Mouse (Mus musculus) ovary, adult 18-20 months (tissue): ENCODE results near the gene Gm49601.
A peak's percentile ranks its signal among the peaks of the same experiment; 100 is the strongest.

Experiments
- DNase-seq: peaks from one replicate; pipeline ENCODE4 v3.0.0; 2022; ENCODE audit warnings: low spot score, mixed read lengths

The Gm49601 gene

GRCm38 (mm10) chr16:18629390-18630231 lies 3.4 kb upstream of the Gm49601 start, which contains the start of gene Sept5:
TSS of gene Sept5 (minus strand) at chr16:18629954.
- DNase-seq, result peak; percentile 58

DNA sequence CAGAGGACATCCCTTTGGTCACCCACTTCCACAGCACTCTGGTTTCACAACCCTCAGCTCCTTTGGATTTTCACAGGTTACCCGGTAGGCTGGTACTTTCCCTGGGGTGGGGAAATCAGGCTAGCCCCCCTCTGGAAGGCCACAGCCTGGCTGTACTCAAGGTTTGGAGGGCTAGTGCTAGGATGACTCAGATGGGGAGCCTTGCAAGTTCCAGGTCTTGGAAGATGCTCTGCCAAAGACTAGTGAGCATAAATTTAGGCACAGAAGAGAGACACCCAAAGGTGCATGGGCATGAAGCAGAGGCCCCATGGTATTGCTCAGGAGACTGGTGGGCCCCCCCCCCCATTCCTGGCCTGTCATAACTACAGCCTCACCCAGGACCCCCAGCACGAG lies 2.7 kb upstream of the Gm49601 start:
- DNase-seq, result no peak

DNA sequence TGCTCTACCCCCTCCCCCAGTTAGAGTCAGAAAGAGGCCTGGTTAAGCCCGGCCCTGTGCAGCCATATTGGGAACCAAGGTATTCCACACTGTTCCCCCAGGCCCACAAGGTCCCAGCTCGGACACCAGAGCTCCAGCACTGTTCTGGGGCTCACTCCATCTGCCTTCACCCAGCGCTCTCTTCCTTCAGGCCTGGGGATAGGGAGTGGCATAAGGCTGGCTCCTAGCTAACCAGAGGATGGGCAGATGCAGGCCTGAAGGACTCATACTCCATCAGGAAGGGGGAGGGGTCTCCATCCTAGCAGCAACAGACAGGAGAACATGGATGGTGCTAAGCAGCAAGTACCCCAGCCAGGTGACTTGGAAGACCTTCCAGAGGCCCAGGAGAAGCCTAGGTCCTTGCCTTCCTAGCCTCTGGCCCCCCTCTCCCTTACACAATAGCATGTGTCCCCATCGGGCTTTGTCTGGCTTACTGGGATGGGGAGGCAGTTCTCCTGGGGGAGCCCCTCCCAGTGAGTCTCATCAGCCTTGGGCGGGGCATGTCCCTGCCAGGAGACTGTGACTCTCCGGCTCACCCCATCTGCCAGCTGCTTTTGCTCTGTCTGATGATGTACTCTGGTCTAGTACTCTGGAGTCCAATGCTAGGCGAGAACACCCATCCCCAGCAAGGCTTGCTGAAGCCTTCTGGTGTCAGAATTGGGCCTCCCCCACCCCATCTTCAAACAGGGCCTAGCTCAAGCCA lies 2.1 kb upstream of the Gm49601 start:
- no peak for DNase-seq

- no peak for DNase-seq
Measured at GRCm38 (mm10) chr16:18627163-18627562, 936 bp upstream of the Gm49601 start.

DNA sequence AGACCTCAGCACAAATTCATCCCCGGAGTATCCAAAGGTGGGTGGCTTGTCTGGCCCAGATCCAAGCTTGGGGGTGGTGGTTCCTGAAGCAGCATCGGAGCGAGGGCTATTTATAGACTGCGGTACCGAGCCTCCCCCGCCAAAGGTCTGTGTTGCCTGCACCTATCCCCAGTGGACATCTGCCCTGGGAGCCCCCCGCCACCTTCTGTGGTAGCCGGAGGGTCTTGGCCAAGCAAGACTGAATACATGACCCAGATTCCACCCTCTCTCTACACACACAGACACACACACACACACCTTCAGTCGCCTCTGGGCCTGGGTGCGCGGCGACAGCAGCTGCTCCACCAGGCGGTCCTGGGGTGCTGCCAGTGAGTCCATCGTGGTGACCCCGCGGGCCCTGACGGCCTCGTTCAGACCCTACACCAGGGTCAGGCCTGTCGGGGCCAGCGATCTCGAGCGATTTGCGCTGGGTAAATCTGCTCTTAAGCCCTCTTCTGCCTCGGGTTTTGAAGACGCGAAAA lies 376 bp downstream of the Gm49601 start:
- DNase-seq, result no peak

DNA sequence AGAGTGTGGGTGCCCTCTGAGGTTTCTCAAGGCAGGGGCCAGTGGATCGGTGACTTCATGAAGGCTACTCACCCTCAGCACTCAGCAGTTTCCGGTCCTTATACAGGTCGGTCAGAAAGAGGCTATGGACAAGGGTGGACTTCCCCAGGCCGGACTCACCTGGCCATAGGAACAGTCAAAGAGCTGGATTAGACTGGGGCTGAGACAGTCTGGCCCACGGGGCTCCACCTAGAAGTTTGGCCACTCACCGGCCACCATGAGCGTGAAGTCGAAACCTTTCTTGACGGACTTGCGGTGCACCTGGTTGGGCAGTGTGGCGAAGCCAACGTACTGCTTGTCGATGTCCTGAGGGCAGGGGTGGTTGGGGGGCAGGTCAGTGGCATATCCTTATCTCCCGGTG lies 1.1 kb downstream of the Gm49601 start:
- DNase-seq, result no peak

- no peak for DNase-seq
Measured at GRCm38 (mm10) chr16:18624641-18625040, 1.6 kb downstream of the Gm49601 start.

DNA sequence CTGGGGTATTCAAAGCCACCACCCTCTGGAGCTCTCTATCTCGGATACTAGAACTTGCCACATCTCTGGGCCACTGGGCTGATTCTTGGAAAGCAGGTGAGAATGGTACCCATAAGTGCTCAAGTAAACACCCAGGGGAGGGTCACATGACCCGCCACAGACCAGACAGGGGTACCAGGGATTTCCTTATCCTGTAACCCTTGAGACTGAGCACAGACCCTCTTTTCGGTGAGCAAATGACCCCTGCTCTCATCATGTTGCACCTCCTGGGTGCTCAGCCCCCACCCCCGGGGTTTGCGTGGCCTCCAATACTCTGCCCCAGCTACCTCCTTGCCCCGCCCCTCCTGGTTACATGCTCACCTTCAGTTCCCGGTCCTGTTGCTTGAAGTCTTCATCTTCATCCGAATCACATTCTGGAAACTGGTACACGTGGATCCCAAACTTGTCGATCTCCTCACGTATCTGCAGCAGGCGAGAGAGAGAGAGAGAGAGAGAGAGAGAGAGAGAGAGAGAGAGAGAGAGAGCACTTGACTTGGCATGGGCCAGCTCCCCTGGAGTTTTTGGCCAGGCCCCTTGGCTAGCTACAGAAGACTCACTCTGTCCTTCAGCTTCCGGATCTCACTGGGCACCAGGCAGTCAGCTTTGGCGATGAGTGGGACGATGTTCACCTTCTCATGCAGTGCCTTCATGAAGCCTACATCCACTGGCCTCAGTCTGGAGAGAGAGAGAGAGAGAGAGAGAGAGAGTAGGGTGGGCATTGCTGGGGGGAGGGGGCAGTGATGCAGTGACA lies 2.3 kb downstream of the Gm49601 start:
- DNase-seq, result no peak

DNA sequence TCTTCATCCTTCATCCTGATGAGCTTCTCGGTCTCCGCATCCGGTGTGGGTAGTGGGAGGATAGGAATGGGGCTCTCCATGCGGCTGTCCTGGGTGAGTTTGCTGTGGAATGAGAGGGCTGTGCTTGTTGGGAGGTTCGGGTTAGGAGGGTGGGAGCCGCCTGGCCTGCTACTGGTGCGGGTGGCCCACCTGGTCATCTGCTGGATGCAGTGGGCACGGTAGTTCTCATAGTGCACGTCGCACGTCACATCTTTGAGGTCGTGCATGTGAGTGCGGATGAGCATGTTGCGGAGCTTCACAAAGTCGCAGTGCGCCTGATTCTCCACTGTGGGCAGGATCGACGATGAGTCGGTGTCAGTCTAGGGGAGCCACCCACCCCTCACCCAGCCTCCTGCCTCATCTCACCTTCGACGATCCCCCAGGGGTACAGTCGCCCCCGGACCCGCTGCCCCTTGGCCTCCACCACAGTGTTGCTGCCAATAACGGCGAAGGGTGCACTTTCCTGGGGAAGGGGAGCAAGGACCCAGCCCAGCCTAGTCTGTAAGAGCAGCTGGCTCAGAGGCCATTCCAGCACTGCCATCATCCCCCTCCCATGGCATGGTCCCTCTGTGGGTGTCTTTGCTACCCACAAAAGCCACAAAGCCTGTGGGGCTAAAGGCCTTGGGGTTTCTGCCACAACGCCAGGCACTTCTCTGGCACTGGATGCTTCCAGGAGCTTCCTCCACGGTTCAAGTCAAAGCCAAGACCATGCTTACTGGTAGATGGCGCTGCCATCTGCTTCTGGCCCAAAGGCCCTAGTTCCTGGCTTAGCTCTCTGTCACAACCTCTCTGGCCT lies 3.1 kb downstream of the Gm49601 start:
- no peak for DNase-seq

DNA sequence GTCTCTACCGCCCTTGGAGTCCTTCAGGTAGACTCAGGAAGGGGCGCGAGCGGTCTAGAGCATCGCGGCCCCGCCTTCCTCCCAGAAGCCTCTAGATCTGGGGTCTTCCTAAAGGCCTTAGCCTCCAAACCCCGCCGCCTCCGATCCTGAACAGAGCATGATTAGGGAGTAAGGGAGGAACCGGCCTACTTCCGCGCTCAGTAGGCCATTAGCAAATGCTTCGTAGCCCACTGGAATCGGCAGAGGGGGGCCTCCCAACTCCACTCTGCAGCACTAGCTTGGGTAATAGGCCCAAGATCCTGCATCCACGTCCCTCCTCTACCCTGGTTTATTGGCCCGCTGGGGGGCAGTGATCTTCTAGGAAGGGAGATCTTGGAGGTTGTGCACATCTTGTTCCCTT lies 4.2 kb downstream of the Gm49601 start, which contains the start of gene Gp1bb:
Gene Gp1bb, minus strand, starts transcription at position 385 of the 400 bp plus-strand sequence.
- DNase-seq, result no peak

DNA sequence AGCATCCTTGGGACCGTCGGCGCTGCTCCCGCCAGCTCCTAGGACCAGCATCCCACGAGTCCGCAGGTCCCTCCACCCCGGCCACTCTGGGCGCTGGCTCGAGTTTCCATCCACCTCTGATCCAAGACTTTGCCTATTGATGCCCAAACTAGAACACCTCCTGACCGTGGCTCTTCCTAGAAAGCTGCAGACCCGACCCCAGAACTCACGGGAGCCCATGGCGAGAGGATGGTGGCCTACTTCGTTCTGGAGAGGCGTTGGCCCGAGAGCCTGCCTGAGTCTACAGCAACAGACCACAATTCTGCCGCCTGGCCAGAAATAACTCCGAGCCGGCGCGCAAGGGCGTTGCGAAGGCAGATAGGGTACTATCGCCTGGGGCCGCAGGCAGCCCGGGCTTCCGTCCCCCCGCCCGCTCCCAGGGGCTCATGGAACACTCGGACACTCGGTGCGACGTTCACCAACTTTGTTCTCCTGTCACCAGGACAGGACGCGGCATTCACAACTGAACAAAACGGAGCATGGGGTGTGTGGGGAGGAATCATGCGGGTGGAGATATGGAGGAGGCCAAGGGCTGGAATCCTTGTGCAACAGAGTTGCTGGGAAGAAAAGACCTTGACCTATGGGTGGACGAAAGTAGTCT lies 4.7 kb downstream of the Gm49601 start:
- DNase-seq, result no peak

DNA sequence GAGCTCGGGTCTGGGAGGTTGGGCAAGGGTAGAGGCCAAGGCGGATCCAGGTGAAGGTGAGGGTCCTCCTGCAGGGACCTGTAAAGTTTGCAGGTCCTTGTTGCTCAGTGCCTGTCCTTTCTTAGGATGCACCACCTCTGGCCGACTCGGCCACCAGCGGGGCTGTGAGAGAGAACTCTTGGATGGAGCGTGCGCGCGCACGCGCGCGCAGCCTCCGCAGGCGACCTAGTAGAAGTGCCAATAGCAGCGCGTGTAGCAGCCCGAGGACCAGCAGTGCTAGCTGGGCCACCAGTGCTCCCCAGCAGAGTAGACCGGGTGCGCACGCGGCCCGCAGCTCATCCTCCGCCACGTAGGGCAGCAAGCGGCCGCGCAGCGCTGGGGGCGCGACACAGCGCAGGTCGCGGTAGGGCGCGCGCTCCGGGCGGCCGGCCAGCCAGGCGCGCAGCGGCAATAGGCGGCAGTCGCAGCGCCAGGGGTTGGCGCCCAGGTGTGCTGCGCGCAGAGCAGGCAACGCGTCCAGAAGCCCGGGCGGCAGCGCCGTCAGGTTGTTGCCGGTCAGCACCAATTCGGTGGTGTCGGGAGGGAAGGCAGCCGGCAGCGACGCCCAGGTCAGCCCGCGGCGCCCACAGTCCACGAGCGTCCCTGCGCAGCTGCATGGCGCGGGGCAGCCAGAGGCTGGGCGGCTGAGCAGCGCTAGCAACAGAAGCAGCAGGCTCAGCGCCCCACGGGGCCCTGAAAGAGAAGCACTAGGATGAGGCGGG lies 5.4 kb downstream of the Gm49601 start:
- no peak for DNase-seq

- no peak for DNase-seq
Measured at GRCm38 (mm10) chr16:18620201-18620600, 6.0 kb downstream of the Gm49601 start.

- no peak for DNase-seq
Measured at GRCm38 (mm10) chr16:18619110-18619509, 7.1 kb downstream of the Gm49601 start.

GRCm38 (mm10) chr16:18618297-18618696 lies 7.9 kb downstream of the Gm49601 start:
- DNase-seq, result no peak

DNA sequence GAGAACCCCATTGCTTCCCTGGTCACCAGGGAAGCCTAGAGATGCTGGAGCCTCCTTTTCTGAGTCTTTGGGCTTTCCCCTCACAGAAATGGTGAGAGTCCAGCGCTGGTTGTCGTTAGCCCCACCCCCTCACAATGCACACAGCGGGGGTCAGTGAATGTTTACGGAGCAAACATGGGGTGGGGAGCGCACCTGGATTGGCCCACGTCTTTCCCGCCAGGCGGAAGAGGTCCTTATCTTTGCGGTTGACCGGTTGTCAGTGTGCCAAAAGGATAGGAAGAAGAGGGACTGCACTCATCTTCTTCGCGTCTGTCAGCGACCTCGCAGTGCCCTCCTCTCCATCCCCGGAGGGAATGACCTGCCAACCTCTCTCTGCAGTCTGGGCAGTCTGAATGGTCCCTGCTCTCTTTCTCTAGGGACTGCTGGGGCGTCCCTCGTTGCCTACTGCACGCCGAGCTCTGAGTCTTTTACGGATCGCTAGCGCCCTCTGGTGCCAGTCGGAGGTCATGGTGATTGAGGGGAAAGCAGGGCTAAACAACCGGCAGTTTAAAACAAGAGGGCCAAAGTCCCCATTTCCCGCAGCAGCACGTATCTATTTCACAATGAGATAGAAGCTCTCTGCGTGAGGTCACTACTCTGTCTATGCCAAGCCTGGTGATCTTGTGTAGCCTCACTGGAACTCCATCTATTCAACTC lies 8.7 kb downstream of the Gm49601 start:
- peak; percentile 61 for DNase-seq

DNA sequence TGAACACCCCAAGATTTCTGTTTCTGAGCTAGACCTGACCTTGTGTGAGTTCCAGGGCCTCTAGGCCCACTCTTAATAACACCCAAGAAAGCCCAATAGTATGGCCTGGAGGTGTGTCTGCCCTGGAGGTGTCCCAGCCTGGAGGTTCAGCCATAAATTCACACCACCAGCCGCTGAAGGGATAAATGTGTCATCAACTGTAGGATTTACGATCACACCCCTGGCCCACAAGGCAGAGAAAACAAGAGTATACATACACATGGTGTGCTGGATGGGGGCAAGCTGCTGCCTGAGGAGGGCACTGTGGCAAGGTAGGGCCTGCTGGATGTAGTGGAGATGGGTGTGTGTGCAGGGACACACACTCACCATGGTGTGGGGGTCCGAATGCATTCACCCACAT lies 12.9 kb downstream of the Gm49601 start:
- DNase-seq, result no peak

- no peak for DNase-seq
Measured at GRCm38 (mm10) chr16:18611752-18612151, 14.5 kb downstream of the Gm49601 start.

DNA sequence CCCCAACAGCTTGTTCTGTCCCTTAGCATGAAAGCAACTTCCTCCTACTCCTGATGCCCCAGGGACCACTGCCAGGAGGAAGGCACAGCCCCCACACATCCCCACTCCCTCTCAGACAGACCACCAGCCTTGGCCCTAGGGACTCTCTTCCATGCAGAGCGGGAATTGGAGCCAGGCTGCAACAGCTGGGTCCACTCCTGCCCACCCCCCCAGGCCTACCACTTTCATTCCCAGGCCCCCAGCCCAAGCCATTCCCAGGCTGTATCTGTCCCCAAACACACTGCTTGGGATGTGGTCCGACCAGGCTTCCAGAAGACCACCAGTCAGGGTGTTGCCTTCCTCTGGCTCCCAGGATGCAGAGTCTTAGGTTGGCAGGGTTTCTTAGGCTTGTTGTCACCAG lies 17.1 kb downstream of the Gm49601 start:
- DNase-seq, result no peak
